Mouse (Mus musculus) kidney, postnatal 14 days (tissue): ENCODE results near the gene Ptprg.
"Not testable (repeated sequence)": the region's sequence is repeated elsewhere in the genome, so short reads cannot be mapped to it uniquely, and the experiment has no call there.

Source experiments
- DNase-seq: peaks from one replicate; pipeline ENCODE4 v3.0.0; 2022; ENCODE audit warnings: mixed read lengths

The Ptprg gene

GRCm38 (mm10) chr14:11984086-11984485 is 430.8 kb downstream of the Ptprg start:
- no peak for DNase-seq

- no peak for DNase-seq
Measured at GRCm38 (mm10) chr14:11988975-11989374, 435.6 kb downstream of the Ptprg start.

GRCm38 (mm10) chr14:11991151-11991550 is 437.8 kb downstream of the Ptprg start:
- peak; percentile 27 for DNase-seq

GRCm38 (mm10) chr14:11992111-11992510 is 438.8 kb downstream of the Ptprg start:
- no peak for DNase-seq

GRCm38 (mm10) chr14:11992534-11992933 is 439.2 kb downstream of the Ptprg start:
- no peak for DNase-seq

GRCm38 (mm10) chr14:11997555-11997954 is 444.2 kb downstream of the Ptprg start:
- peak; percentile 17 for DNase-seq

- DNase-seq = no peak
Measured at GRCm38 (mm10) chr14:11998464-11998863, 445.1 kb downstream of the Ptprg start.

- DNase-seq = no peak
Measured at GRCm38 (mm10) chr14:12004061-12004460, 450.7 kb downstream of the Ptprg start.

- no peak for DNase-seq
Measured at GRCm38 (mm10) chr14:12011766-12012165, 458.4 kb downstream of the Ptprg start.

GRCm38 (mm10) chr14:12025812-12026728 is 472.7 kb downstream of the Ptprg start:
- no peak for DNase-seq

- no peak for DNase-seq
Measured at GRCm38 (mm10) chr14:12027247-12027646, 473.9 kb downstream of the Ptprg start.

GRCm38 (mm10) chr14:12029926-12030325 is 476.6 kb downstream of the Ptprg start:
- peak; percentile 29 for DNase-seq

GRCm38 (mm10) chr14:12036530-12037283 is 483.4 kb downstream of the Ptprg start:
- no peak for DNase-seq

- DNase-seq = no peak
Measured at GRCm38 (mm10) chr14:12039743-12040142, 486.4 kb downstream of the Ptprg start.

GRCm38 (mm10) chr14:12041566-12041965 is 488.2 kb downstream of the Ptprg start:
- no peak for DNase-seq

GRCm38 (mm10) chr14:12046226-12046882 is 493.0 kb downstream of the Ptprg start:
- DNase-seq = no peak

- DNase-seq = peak; percentile 19
Measured at GRCm38 (mm10) chr14:12047637-12048036, 494.3 kb downstream of the Ptprg start.

- no peak for DNase-seq
Measured at GRCm38 (mm10) chr14:12056912-12057524, 503.7 kb downstream of the Ptprg start.

GRCm38 (mm10) chr14:12057856-12058255 is 504.5 kb downstream of the Ptprg start:
- peak; percentile 31 for DNase-seq

GRCm38 (mm10) chr14:12059149-12059548 is 505.8 kb downstream of the Ptprg start:
- DNase-seq = no peak

GRCm38 (mm10) chr14:12061313-12061712 is 508.0 kb downstream of the Ptprg start:
- DNase-seq = not testable (repeated sequence)

GRCm38 (mm10) chr14:12062628-12063360 is 509.5 kb downstream of the Ptprg start:
- DNase-seq = peak; percentile 61
